20 mouse cellular contexts compared by ENCODE assay signal in genomic region chr5:28065275-28065674, GRCm38 (mm10). TPM values are rescaled to one million over a fixed set of nuclear protein-coding genes. Genes with fewer than 3 reads are reported as not detected.
A peak's percentile ranks its signal among the peaks of the same experiment; 100 is the strongest.
DNase-seq lines count a peak whose midpoint lies in the region; ATAC-seq and TF ChIP-seq lines count a peak whose summit lies in the region.
"Had no signal": no experiment of that assay in that cellular context is flagged by ENCODE, and none has a peak within 500 bp of the region (broad histone marks: within the 10 kb centered on the region; RNA-seq: fewer than 3 reads in every experiment).

No protein-coding gene starts in this region.

- no peak for ATAC-seq in heart, postnatal 0 days (ENCODE audit: insufficient read depth, low read depth)
- ATAC-seq in common myeloid progenitor, adult 5-6 weeks (replicated peaks; ENCODE audit: low read depth, poor library complexity, severe bottlenecking): peak; percentile 19
- no peak for ATAC-seq in liver, postnatal 0 days
- ATAC-seq: forebrain, embryonic 16.5 days had no signal

- TF ChIP-seq CTCF in heart, postnatal 0 days (IDR thresholded peaks at IDR 0.05; ENCODE audit: low read depth): no peak
- no peak for TF ChIP-seq CTCF in liver, postnatal 0 days (IDR thresholded peaks at IDR 0.05; ENCODE audit: low read depth)

- H3K27me3 ChIP-seq in heart, postnatal 0 days (ENCODE audit: control insufficient read depth, insufficient read depth, low read length): no peaks in the 10 kb centered on the region
- H3K27me3 ChIP-seq in liver, postnatal 0 days (ENCODE audit: insufficient read depth, low read length): no peaks in the 10 kb centered on the region
- H3K27me3 ChIP-seq: heart, embryonic 15.5 days; hindbrain, embryonic 12.5 days; limb, embryonic 15.5 days; midbrain, embryonic 12.5 days; neural tube, embryonic 13.5 days had no signal

- H3K9me3 ChIP-seq in heart, postnatal 0 days (replicated peaks; ENCODE audit: control insufficient read depth, low read length): no peaks in the 10 kb centered on the region
- H3K9me3 ChIP-seq in liver, postnatal 0 days (ENCODE audit: low read length): no peaks in the 10 kb centered on the region
- H3K9me3 ChIP-seq: heart, embryonic 15.5 days; hindbrain, embryonic 12.5 days; limb, embryonic 15.5 days; midbrain, embryonic 12.5 days; neural tube, embryonic 13.5 days had no signal

- no peaks in the 10 kb centered on the region for H3K36me3 ChIP-seq in heart, postnatal 0 days (replicated peaks; ENCODE audit: control insufficient read depth, insufficient read depth, low read length)
- no peaks in the 10 kb centered on the region for H3K36me3 ChIP-seq in liver, postnatal 0 days (replicated peaks; ENCODE audit: insufficient read depth, low read length)
- H3K36me3 ChIP-seq: heart, embryonic 15.5 days; hindbrain, embryonic 12.5 days; limb, embryonic 15.5 days; midbrain, embryonic 12.5 days; neural tube, embryonic 13.5 days had no signal

- WGBS in heart, postnatal 0 days: 17% methylated on average over 4 of the region's 4 CpGs
- 29% methylated on average over 4 of the region's 4 CpGs for WGBS in liver, postnatal 0 days (ENCODE audit: insufficient replicate concordance)

- H3K9ac ChIP-seq in heart, postnatal 0 days (replicated peaks; ENCODE audit: low read depth, low read length): no peak overlapping the region
- H3K9ac ChIP-seq in liver, postnatal 0 days (replicated peaks): no peak overlapping the region
- H3K9ac ChIP-seq: heart, embryonic 15.5 days; hindbrain, embryonic 12.5 days; limb, embryonic 15.5 days; midbrain, embryonic 12.5 days; neural tube, embryonic 13.5 days had no signal

- peak overlapping the region; percentile 24; the same call in 1 of the 2 replicates for H3K27ac ChIP-seq in heart, postnatal 0 days (ENCODE audit: low read depth)
- no peak overlapping the region for H3K27ac ChIP-seq in liver, postnatal 0 days (ENCODE audit: low read depth)
- H3K27ac ChIP-seq: heart, embryonic 15.5 days; hindbrain, embryonic 12.5 days; limb, embryonic 15.5 days; midbrain, embryonic 12.5 days; neural tube, embryonic 13.5 days had no signal

- no peak for DNase-seq in heart, postnatal 0 days (ENCODE audit: low spot score)
- no peak for DNase-seq in heart, adult 18-20 months
- peak; percentile 13 for DNase-seq in liver
- no peak for DNase-seq in liver, postnatal 0 days
- DNase-seq in right cerebral cortex, adult 18-20 months: no peak
- no peak for DNase-seq in gastrocnemius, postnatal 25 days
- DNase-seq: B cell, adult 2 months; cerebellum, adult 18-20 months; cerebellum, postnatal 25 days; heart, adult 11 months; kidney, adult 9 months; kidney, postnatal 25 days; lung, postnatal 10 days had no signal

- peaks cover 43% of the 10 kb centered on the region for H3K4me1 ChIP-seq in heart, postnatal 0 days (ENCODE audit: control insufficient read depth, insufficient read depth)
- H3K4me1 ChIP-seq in liver, postnatal 0 days (ENCODE audit: insufficient read depth): peaks cover 40% of the 10 kb centered on the region

- H3K4me2 ChIP-seq in heart, postnatal 0 days (ENCODE audit: low read depth, low read length): no peak overlapping the region
- H3K4me2 ChIP-seq in liver, postnatal 0 days (ENCODE audit: low read depth, low read length): 0 out of 2 replicates have a peak overlapping the region, but pooled peaks have one; percentile 50
- H3K4me2 ChIP-seq: heart, embryonic 15.5 days; hindbrain, embryonic 12.5 days; limb, embryonic 15.5 days; midbrain, embryonic 12.5 days; neural tube, embryonic 13.5 days had no signal

- no peak overlapping the region for H3K4me3 ChIP-seq in heart, postnatal 0 days (ENCODE audit: low read depth, low read length)
- no peak overlapping the region for H3K4me3 ChIP-seq in liver, postnatal 0 days (ENCODE audit: low read depth, low read length)
- H3K4me3 ChIP-seq: heart, embryonic 15.5 days; hindbrain, embryonic 12.5 days; limb, embryonic 15.5 days; midbrain, embryonic 12.5 days; neural tube, embryonic 13.5 days had no signal

- TF ChIP-seq EP300 in heart, postnatal 0 days (IDR thresholded peaks at IDR 0.05; ENCODE audit: low read depth): no peak
- no peak for TF ChIP-seq EP300 in liver, postnatal 0 days (IDR thresholded peaks at IDR 0.05; ENCODE audit: low read depth)

RNA-seq across cellular contexts. Expression of gene Insig1, which starts 5.9 kb away (rescaled TPM):
- total RNA-seq in heart, postnatal 0 days (2014; rRNA removed; ENCODE audit: low replicate concordance): 49.9 and 57.2 TPM in 2 replicates
- polyA plus RNA-seq in heart, postnatal 0 days (2015; fragmentation: Nextera tagmentation; extraction: Ambion mirVana): 20.9 and 22.6 TPM in 2 replicates
- 10 to 100 TPM; 19.2 to 27.3 TPM for total RNA-seq in heart, adult 18-20 months (2021)
- total RNA-seq in common myeloid progenitor, adult 5-6 weeks (2017): 37.7 and 38.2 TPM in 2 replicates
- polyA plus RNA-seq in liver, postnatal 0 days (2015; fragmentation: Nextera tagmentation; extraction: Ambion mirVana): 36.3 and 40.3 TPM in 2 replicates
- total RNA-seq in gastrocnemius, postnatal 25 days (2021): 10 to 100 TPM; 11.8 to 12.2 TPM
